Mouse (Mus musculus): ENCODE measurements around the gene Gpr89.

DNA sequence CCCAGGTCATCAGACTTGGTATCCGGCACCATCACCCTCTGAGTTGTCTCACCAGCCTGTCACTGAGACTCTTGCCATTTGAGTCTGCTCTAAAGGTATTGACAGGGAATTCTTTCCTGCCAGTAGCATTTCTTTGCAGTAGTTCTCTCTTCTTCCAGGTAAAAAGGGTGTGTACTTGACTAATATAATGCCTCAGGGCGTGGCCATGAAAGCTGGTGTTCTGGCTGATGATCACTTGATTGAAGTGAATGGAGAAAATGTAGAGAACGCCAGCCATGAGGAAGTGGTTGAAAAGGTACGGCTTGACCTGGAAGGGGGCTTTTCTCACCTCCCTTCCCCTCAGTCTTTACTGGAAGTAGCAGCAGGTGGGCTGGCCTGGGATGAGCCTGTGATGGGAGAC, 50.8 kb downstream of the Gpr89 start:
- TF ChIP-seq POLR2A (IDR thresholded peaks at IDR 0.05; ENCODE audit: borderline replicate concordance, low read depth, low read length): no peak
- TF ChIP-seq CTCF (IDR thresholded peaks at IDR 0.05; ENCODE audit: low read depth, low read length): no peak

All from bone marrow macrophage, adult 2 months (primary cell).